ENCODE assay signal across 9 mouse cellular contexts in genomic region chr14:54423406-54423805, GRCm38 (mm10). TPM values are rescaled to one million over a fixed set of nuclear protein-coding genes. Genes with fewer than 3 reads are reported as not detected.
DNase-seq lines count a peak whose midpoint lies in the region; ATAC-seq and TF ChIP-seq lines count a peak whose summit lies in the region.
"Had no signal": no experiment of that assay in that cellular context is flagged by ENCODE, and none has a peak within 500 bp of the region (broad histone marks: within the 10 kb centered on the region; RNA-seq: fewer than 3 reads in every experiment).

No protein-coding gene starts in this region.

- ATAC-seq in kidney, embryonic 15.5 days (replicated peaks; ENCODE audit: low FRiP score), result no peak

- no peaks in the 10 kb centered on the region for H3K9me3 ChIP-seq in kidney, embryonic 15.5 days (replicated peaks)

- DNase-seq in heart, adult 11 months, result peak; percentile 76
- no peak for DNase-seq in heart, adult 9 months (ENCODE audit: low spot score in 2 of 2)
- no peak for DNase-seq in testis, postnatal 10 days (ENCODE audit: low spot score)
- peak; percentile 45 for DNase-seq in thymus, postnatal 4 days
- no peak for DNase-seq in kidney, adult 9 months
- DNase-seq: kidney, postnatal 14 days had no signal

- no peak overlapping the region for H3K27ac ChIP-seq in testis, adult 2 months (ENCODE audit: control insufficient read depth, insufficient read depth, low read depth, low read length)
- H3K27ac ChIP-seq in cortical plate, adult 2 months (ENCODE audit: insufficient read depth, low read length), result no peak overlapping the region
- H3K27ac ChIP-seq in kidney, embryonic 15.5 days, result no peak overlapping the region

- no peaks in the 10 kb centered on the region for H3K36me3 ChIP-seq in testis, adult 2 months (ENCODE audit: control insufficient read depth, insufficient read depth, low read length)
- H3K36me3 ChIP-seq in kidney, embryonic 15.5 days, result peaks cover 3% of the 10 kb centered on the region

- TF ChIP-seq CTCF in testis, adult 2 months (IDR thresholded peaks at IDR 0.05; ENCODE audit: control insufficient read depth, insufficient read depth, insufficient replicate concordance, low read depth, low read length), result peak; percentile 18; the same call in 1 of the 2 replicates
- peak; percentile 33; the same call in 1 of the 2 replicates for TF ChIP-seq CTCF in cortical plate, adult 2 months (IDR thresholded peaks at IDR 0.05; ENCODE audit: extremely low read depth, insufficient read depth, low read length)

- WGBS in kidney, embryonic 15.5 days, result 64% methylated on average over 5 of the region's 5 CpGs

- H3K4me1 ChIP-seq in testis, adult 2 months (ENCODE audit: control insufficient read depth, insufficient read depth, low read length), result peaks cover 2% of the 10 kb centered on the region; the same call in 1 of the 2 replicates
- H3K4me1 ChIP-seq in cortical plate, adult 2 months (ENCODE audit: control insufficient read depth, insufficient read depth, low read length), result peaks cover 1% of the 10 kb centered on the region; the same call in 1 of the 2 replicates
- peaks cover 16% of the 10 kb centered on the region for H3K4me1 ChIP-seq in kidney, embryonic 15.5 days

- no peaks in the 10 kb centered on the region for H3K27me3 ChIP-seq in testis, adult 2 months (ENCODE audit: control insufficient read depth, insufficient read depth, low read length)
- no peaks in the 10 kb centered on the region for H3K27me3 ChIP-seq in kidney, embryonic 15.5 days

- no peak overlapping the region for H3K4me3 ChIP-seq in testis, adult 2 months (ENCODE audit: control insufficient read depth, low read depth, low read length)
- no peak overlapping the region for H3K4me3 ChIP-seq in cortical plate, adult 2 months (ENCODE audit: insufficient read depth, low read length)
- H3K4me3 ChIP-seq in kidney, embryonic 15.5 days (replicated peaks), result no peak overlapping the region

- no peak overlapping the region for H3K9ac ChIP-seq in kidney, embryonic 15.5 days

- no peak for TF ChIP-seq POLR2A in testis, adult 2 months (IDR thresholded peaks at IDR 0.05; ENCODE audit: control insufficient read depth, low read depth, low read length)
- no peak for TF ChIP-seq POLR2A in cortical plate, adult 2 months (IDR thresholded peaks at IDR 0.05; ENCODE audit: extremely low read depth, insufficient read depth, low read length)

- H3K4me2 ChIP-seq in kidney, embryonic 15.5 days, result no peak overlapping the region

RNA-seq across cellular contexts. Expression of gene Mrpl52, which starts 3.3 kb away (rescaled TPM):
- 85.4 and 140 TPM in 2 replicates for polyA plus RNA-seq in testis, adult 2 months (2012; rRNA removed)
- polyA plus RNA-seq in cortical plate, adult 2 months (2012; rRNA removed), result 118 and 128 TPM in 2 replicates
- polyA plus RNA-seq in kidney, embryonic 15.5 days (2015; fragmentation: Nextera tagmentation; extraction: Ambion mirVana), result 265 and 305 TPM in 2 replicates

RNA-seq across cellular contexts. Expression of gene Slc7a7, which starts 5.8 kb away (rescaled TPM):
- 17.7 and 19.5 TPM in 2 replicates for polyA plus RNA-seq in testis, adult 2 months (2012; rRNA removed)
- polyA plus RNA-seq in cortical plate, adult 2 months (2012; rRNA removed), result 2.5 and 3.1 TPM in 2 replicates
- 11.0 and 11.4 TPM in 2 replicates for polyA plus RNA-seq in kidney, embryonic 15.5 days (2015; fragmentation: Nextera tagmentation; extraction: Ambion mirVana)

RNA-seq across cellular contexts. Expression of gene Mmp14, which starts 8.0 kb away (rescaled TPM):
- polyA plus RNA-seq in testis, adult 2 months (2012; rRNA removed), result 16.8 and 17.4 TPM in 2 replicates
- polyA plus RNA-seq in cortical plate, adult 2 months (2012; rRNA removed), result 11.0 and 11.5 TPM in 2 replicates
- polyA plus RNA-seq in kidney, embryonic 15.5 days (2015; fragmentation: Nextera tagmentation; extraction: Ambion mirVana), result 155 and 168 TPM in 2 replicates

RNA-seq across cellular contexts. Expression of gene Lrp10, which starts 40.5 kb away (rescaled TPM):
- polyA plus RNA-seq in testis, adult 2 months (2012; rRNA removed), result 13.8 and 15.6 TPM in 2 replicates
- 33.0 and 33.3 TPM in 2 replicates for polyA plus RNA-seq in cortical plate, adult 2 months (2012; rRNA removed)
- polyA plus RNA-seq in kidney, embryonic 15.5 days (2015; fragmentation: Nextera tagmentation; extraction: Ambion mirVana), result 46.8 and 54.6 TPM in 2 replicates

RNA-seq across cellular contexts. Expression of gene Rem2, which starts 52.5 kb away (rescaled TPM):
- polyA plus RNA-seq in testis, adult 2 months (2012; rRNA removed), result 0.25 and 0.28 TPM in 2 replicates
- polyA plus RNA-seq in cortical plate, adult 2 months (2012; rRNA removed), result 6.0 and 7.9 TPM in 2 replicates
- 6.3 and 6.8 TPM in 2 replicates for polyA plus RNA-seq in kidney, embryonic 15.5 days (2015; fragmentation: Nextera tagmentation; extraction: Ambion mirVana)

Comparison
In these comparisons a context has a peak if more than half of its experiments do, and no peak if none do; other contexts are left out.
1. DNase-seq: peak in heart, adult 11 months (single experiment) and thymus, postnatal 4 days (single experiment); none in heart, adult 9 months (0 of 2), testis, postnatal 10 days (single experiment) and kidney, adult 9 months (single experiment).